Mouse (Mus musculus): ENCODE data around the gene Snrpf. TPM values are rescaled to one million over a fixed set of nuclear protein-coding genes. Genes with fewer than 3 reads are reported as not detected.
"Not testable (repeated sequence)": the region's sequence is repeated elsewhere in the genome, so short reads cannot be mapped to it uniquely, and the experiment has no call there.

Snrpf gene
- polyA plus RNA-seq, 1 experiment from 2014 or later = 107 TPM

DNA sequence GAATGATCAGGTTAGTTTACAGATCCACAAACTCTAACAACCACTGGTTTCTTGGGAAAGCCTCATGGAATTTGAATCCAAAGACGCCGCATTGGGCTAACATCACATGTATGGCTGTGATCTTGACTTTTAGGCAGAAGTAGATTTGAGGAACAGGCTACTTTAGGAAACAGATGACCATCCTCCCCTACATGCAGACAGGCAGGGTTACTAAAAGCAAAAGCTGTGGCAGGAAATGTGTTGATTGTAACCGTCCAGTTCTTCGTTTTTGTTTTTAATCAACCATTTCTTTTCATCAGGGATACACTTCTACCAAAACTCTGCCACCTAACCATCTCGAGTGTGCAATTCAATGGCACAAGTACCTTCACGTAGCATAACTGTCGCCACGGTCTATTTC lies 13.5 kb downstream of the Snrpf start:
- Histone ChIP-seq H3K27ac (replicated peaks) (no peak overlapping the region), H3K4me1 (no peaks in the 10 kb centered on the region), H3K9ac (no peak overlapping the region), H3K36me3 (no peaks in the 10 kb centered on the region), H3K4me2 (replicated peaks) (no peak overlapping the region), H3K9me3 (replicated peaks) (no peaks in the 10 kb centered on the region), H3K4me3 (replicated peaks) (no peak overlapping the region), H3K27me3 (no peaks in the 10 kb centered on the region)
- 88% methylated on average over 8 of the region's 8 CpGs for WGBS
- ATAC-seq (ENCODE audit: insufficient number of reproducible peaks, low FRiP score, low TSS enrichment, low read depth) = no peak

DNA sequence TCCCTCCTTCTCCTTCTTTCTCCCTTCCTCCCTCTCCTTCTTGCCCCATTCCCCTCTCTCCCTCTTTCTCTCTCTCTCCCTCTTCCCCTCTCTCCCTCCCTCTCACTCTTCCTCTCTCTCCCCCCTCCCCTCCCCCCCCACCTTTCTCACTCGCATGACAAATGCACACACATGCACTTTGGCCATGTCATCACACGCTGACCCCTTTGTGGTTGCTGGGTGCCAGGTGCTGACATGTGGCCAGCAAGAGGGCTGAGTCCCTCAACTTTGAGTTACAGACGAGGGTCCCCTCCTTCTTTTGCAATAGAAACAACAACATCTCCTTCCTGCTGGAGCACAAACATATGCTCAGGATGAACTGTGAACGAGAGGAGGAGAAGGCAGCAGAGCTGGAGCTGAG lies 14.5 kb downstream of the Snrpf start:
- no peak for ATAC-seq (ENCODE audit: insufficient number of reproducible peaks, low FRiP score, low TSS enrichment, low read depth)
- Histone ChIP-seq H3K9ac (no peak overlapping the region), H3K4me1 (no peaks in the 10 kb centered on the region), H3K9me3 (replicated peaks) (no peaks in the 10 kb centered on the region), H3K36me3 (no peaks in the 10 kb centered on the region), H3K27ac (replicated peaks) (no peak overlapping the region), H3K4me3 (replicated peaks) (no peak overlapping the region), H3K4me2 (replicated peaks) (no peak overlapping the region), H3K27me3 (no peaks in the 10 kb centered on the region)
- 67% methylated on average over 4 of the region's 4 CpGs for WGBS

DNA sequence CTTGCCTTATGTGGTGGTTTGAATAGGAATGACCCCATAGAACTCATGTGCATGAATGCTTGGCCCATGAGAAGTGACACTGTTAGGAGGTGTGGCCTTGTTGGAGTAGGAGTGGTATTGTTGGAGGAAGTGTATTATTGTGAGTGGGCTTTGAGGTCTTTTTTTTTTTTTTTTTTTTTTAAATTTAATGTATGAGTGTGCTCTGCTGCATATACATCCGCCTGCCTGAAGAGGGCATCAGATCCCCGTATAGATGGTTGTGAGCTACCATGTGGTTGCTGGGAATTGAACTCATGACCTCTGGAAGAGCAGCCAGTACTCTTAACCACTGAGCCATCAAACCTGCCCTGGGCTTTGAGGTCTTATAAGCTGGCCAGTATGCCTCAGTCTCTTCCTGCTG lies 17.3 kb downstream of the Snrpf start:
- Histone ChIP-seq H3K9ac (no peak overlapping the region), H3K27me3 (no peaks in the 10 kb centered on the region), H3K27ac (replicated peaks) (no peak overlapping the region), H3K36me3 (no peaks in the 10 kb centered on the region), H3K4me1 (no peaks in the 10 kb centered on the region), H3K4me3 (replicated peaks) (no peak overlapping the region), H3K9me3 (replicated peaks) (no peaks in the 10 kb centered on the region), H3K4me2 (replicated peaks) (no peak overlapping the region)
- ATAC-seq (ENCODE audit: insufficient number of reproducible peaks, low FRiP score, low TSS enrichment, low read depth) = no peak
- WGBS = 52% methylated on average over 2 of the region's 2 CpGs

DNA sequence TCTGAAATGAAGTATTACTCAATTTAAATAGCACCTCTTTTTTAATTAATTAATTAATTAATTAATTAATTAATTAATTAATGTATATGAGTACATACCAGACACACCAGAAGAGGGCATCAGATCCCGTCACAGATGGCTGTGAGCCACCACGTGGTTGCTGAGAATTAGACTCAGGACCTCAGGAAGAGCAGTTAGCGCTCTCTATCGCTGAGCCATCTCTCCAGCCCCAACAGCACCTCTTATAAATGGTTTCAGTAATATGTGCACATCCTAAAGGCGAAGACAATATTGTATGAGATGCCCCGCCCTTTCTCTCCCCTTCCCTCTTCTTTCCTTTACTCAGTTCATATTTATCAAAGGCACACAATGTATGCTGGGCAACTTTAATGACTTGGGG lies 20.8 kb downstream of the Snrpf start:
- ATAC-seq (ENCODE audit: insufficient number of reproducible peaks, low FRiP score, low TSS enrichment, low read depth) = no peak
- WGBS = 83% methylated on average over 6 of the region's 6 CpGs

DNA sequence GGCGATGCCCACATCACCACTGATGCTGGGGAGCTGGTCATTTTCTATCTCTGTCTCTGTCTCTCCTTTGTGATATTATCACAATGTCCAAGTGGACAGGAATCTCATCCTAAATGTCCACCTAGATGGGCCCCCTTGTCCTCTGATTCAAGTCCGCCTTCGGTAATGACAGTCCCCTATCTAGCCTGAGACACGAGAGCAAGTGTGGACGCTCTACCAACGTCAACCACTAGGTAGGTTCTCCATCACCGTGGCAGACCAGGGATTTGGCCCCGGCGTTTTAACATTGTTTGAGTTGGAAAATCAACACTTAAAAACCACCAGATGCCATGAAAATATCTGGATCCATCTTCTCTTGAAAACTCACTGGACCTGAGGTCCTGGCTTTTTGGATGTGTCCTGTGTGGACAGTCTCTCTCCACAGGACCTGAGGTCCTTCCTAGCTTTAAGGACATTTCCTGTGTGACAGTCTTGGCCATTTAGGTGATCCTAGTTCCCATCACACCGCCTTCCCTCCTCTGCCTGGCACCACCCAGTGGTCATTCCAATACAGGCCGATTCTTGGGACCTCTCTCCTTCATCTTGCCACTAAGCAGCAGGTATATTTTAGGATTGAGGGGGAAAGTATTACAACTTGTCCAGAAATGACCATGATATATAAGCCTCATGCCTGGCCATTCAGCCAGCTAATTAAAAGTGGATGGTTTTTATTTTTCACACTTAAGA lies 21.5 kb downstream of the Snrpf start:
- H3K9me3 ChIP-seq (replicated peaks) = no peaks in the 10 kb centered on the region
- H3K27me3 ChIP-seq = no peaks in the 10 kb centered on the region
- H3K36me3 ChIP-seq = no peaks in the 10 kb centered on the region
- WGBS = 91% methylated on average over 11 of the region's 11 CpGs
- no peak overlapping the region for H3K4me3 ChIP-seq (replicated peaks)
- ATAC-seq (ENCODE audit: insufficient number of reproducible peaks, low FRiP score, low TSS enrichment, low read depth) = no peak
- H3K27ac ChIP-seq (replicated peaks) = no peak overlapping the region
- no peak overlapping the region for H3K9ac ChIP-seq
- no peaks in the 10 kb centered on the region for H3K4me1 ChIP-seq
- H3K4me2 ChIP-seq (replicated peaks) = no peak overlapping the region

More for the DNA sequence above, 20.8 kb downstream of the Snrpf start:
- H3K36me3 ChIP-seq = no peaks in the 10 kb centered on the region
- H3K4me2 ChIP-seq (replicated peaks) = no peak overlapping the region
- H3K4me1 ChIP-seq = no peaks in the 10 kb centered on the region
- no peak overlapping the region for H3K9ac ChIP-seq
- no peaks in the 10 kb centered on the region for H3K9me3 ChIP-seq (replicated peaks)
- no peak overlapping the region for H3K4me3 ChIP-seq (replicated peaks)
- no peaks in the 10 kb centered on the region for H3K27me3 ChIP-seq
- H3K27ac ChIP-seq (replicated peaks) = no peak overlapping the region

DNA sequence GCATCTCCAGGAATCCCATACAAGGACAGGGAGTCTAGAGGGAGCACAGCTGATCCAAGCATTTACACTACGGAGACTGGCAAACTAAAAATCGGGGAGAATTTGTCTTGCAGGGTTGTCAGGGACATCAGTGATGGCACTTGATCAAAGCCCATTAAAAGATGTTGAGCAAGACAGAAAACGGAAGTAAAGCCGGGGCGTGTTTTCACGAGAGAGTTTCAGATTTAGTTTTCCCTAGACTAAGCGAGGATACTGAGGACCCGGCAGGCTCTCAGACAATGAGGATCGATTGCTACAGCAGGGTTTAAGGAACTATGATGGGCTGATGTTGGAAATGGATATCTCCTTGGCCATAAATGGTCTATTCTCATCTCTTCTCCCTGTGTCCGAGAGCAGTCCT lies 22.4 kb downstream of the Snrpf start:
- Histone ChIP-seq H3K27ac (replicated peaks) (no peak overlapping the region), H3K4me1 (no peaks in the 10 kb centered on the region), H3K27me3 (no peaks in the 10 kb centered on the region), H3K4me2 (replicated peaks) (no peak overlapping the region), H3K9ac (no peak overlapping the region), H3K4me3 (replicated peaks) (no peak overlapping the region), H3K36me3 (no peaks in the 10 kb centered on the region), H3K9me3 (replicated peaks) (no peaks in the 10 kb centered on the region)
- ATAC-seq (ENCODE audit: insufficient number of reproducible peaks, low FRiP score, low TSS enrichment, low read depth) = no peak
- 74% methylated on average over 10 of the region's 10 CpGs for WGBS

DNA sequence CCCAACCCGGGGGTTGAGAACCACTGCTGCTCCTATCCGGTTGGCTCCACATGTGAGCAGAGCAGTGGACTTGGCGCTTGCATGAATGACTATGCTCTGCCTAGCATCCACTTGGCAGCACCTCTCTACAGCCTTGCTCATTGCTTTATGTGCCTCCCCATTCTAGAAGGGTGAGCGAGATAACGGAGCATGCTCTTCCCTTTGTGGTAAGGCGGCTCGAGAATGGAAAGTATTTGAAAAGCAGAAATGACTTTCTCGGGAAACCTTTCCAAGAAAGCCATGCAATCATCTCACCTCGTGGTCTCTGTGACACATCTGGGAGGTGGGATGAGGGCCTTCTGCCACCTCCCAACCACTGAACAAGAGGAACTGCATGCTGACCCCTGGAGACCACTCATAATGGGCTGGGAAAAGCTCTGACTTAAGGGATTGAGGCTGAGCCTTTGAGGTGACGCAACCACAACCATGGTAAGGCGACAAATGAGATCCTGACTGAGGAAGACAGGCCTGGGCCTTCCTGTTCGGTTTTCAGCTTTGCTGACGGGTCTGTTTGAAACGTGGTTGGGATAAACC lies 24.9 kb downstream of the Snrpf start:
- H3K4me3 ChIP-seq (replicated peaks) = no peak overlapping the region
- ATAC-seq (ENCODE audit: insufficient number of reproducible peaks, low FRiP score, low TSS enrichment, low read depth) = no peak
- no peaks in the 10 kb centered on the region for H3K36me3 ChIP-seq
- WGBS = 83% methylated on average over 14 of the region's 14 CpGs
- H3K4me1 ChIP-seq = no peaks in the 10 kb centered on the region
- H3K27me3 ChIP-seq = no peaks in the 10 kb centered on the region
- H3K4me2 ChIP-seq (replicated peaks) = no peak overlapping the region
- H3K27ac ChIP-seq (replicated peaks) = no peak overlapping the region
- H3K9ac ChIP-seq = no peak overlapping the region
- H3K9me3 ChIP-seq (replicated peaks) = no peaks in the 10 kb centered on the region

DNA sequence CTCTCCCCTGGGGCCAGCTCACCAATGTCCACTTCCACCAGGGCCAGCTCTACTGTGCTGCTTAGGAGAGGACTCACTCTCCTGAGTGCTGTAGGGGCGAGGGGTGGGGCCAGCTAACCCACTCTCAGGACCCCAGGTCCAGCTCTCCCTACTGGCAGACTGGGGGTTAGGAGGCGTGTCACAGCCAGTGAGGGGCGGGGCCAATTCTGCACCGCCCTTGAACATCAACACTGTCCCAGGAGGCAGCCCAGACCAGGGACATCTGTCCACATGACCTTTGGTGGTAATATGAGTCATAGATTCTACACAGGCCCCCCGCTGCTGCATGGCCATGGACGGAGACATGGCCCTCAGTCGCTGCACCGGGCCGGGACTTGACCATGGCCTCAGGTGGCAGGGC lies 29.7 kb downstream of the Snrpf start:
- H3K4me2 ChIP-seq (replicated peaks) = no peak overlapping the region
- H3K4me3 ChIP-seq (replicated peaks) = no peak overlapping the region
- no peaks in the 10 kb centered on the region for H3K27me3 ChIP-seq
- H3K36me3 ChIP-seq = no peaks in the 10 kb centered on the region
- WGBS = 47% methylated on average over 9 of the region's 9 CpGs
- H3K9me3 ChIP-seq (replicated peaks) = no peaks in the 10 kb centered on the region
- H3K4me1 ChIP-seq = no peaks in the 10 kb centered on the region
- no peak for ATAC-seq (ENCODE audit: insufficient number of reproducible peaks, low FRiP score, low TSS enrichment, low read depth)
- no peak overlapping the region for H3K27ac ChIP-seq (replicated peaks)
- no peak overlapping the region for H3K9ac ChIP-seq

DNA sequence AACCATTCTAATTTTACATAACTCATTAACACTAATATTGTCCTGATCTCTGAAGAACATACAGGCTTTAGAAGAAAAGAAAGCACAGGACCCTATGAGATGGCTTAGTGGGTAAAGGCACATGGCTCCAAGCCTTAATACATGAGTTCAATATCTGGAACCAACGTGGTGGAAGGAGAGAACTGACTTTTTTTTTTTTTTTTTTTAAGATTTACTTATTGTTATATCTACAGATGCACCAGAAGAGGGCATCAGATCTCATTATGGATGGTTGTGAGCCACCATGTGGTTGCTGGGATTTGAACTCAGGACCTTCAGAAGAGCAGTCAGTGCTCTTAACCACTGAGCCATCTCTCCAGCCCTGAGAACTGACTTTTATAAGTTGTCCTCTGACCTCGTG lies 31.5 kb downstream of the Snrpf start:
- H3K4me3 ChIP-seq (replicated peaks); H3K9me3 ChIP-seq (replicated peaks); ATAC-seq (ENCODE audit: insufficient number of reproducible peaks, low FRiP score, low TSS enrichment, low read depth); H3K4me1 ChIP-seq; H3K36me3 ChIP-seq; H3K27ac ChIP-seq (replicated peaks); H3K27me3 ChIP-seq; H3K4me2 ChIP-seq (replicated peaks); H3K9ac ChIP-seq: not testable (repeated sequence)
- 67% methylated on average over 2 of the region's 2 CpGs for WGBS

DNA sequence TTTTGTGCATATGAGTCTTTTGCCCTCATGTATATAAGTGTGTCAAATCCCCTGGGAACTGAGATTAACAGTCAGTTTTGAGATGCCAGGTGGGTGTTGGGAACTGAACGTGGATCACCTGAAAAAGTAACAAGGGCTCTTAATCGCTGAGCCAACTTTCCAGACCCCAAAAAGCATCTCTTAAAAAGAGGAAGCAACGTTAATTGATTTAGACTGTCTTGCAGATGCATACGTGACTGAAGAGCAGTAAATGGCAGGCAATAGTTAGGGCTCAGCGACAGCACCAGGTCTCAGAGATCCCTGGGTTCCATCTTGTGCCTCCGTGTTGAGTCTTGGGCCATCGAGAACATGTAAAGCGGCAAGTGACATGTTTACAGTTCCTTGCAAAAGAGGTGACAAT lies 36.9 kb downstream of the Snrpf start:
- 78% methylated on average over 8 of the region's 8 CpGs for whole genome bisulfite sequencing
- Histone ChIP-seq H3K36me3 (no peaks in the 10 kb centered on the region), H3K9me3 (replicated peaks) (no peaks in the 10 kb centered on the region), H3K27me3 (no peaks in the 10 kb centered on the region), H3K4me1 (no peaks in the 10 kb centered on the region), H3K4me2 (replicated peaks) (no peak overlapping the region), H3K4me3 (replicated peaks) (no peak overlapping the region), H3K27ac (replicated peaks) (no peak overlapping the region), H3K9ac (no peak overlapping the region)
- ATAC-seq (ENCODE audit: insufficient number of reproducible peaks, low FRiP score, low TSS enrichment, low read depth) = no peak

DNA sequence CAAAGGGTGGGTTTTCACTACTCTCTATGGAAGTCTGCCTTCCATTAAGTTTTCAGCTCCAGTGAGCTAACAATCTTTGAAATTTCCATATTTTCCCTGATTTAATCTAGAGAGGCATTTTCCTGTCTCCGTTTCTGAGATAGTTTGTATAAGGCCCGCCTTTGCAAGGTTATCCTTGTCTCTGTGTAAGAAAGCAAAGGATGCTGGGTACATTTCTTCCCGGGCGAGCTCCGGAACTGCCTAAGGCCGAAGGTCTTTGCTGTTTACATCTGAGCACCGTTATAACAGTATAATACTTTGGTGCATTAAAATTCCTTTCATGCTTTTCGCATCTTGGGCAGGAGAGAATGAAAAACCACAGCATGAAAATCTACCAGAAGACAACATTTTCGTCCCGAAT lies 39.7 kb downstream of the Snrpf start:
- Histone ChIP-seq H3K4me3 (replicated peaks) (no peak overlapping the region), H3K27me3 (no peaks in the 10 kb centered on the region), H3K4me1 (no peaks in the 10 kb centered on the region), H3K9me3 (replicated peaks) (no peaks in the 10 kb centered on the region), H3K36me3 (no peaks in the 10 kb centered on the region), H3K27ac (replicated peaks) (no peak overlapping the region; the same call in 1 of the 2 replicates), H3K9ac (no peak overlapping the region), H3K4me2 (replicated peaks) (no peak overlapping the region)
- 35% methylated on average over 10 of the region's 10 CpGs for WGBS
- no peak for ATAC-seq (ENCODE audit: insufficient number of reproducible peaks, low FRiP score, low TSS enrichment, low read depth)

DNA sequence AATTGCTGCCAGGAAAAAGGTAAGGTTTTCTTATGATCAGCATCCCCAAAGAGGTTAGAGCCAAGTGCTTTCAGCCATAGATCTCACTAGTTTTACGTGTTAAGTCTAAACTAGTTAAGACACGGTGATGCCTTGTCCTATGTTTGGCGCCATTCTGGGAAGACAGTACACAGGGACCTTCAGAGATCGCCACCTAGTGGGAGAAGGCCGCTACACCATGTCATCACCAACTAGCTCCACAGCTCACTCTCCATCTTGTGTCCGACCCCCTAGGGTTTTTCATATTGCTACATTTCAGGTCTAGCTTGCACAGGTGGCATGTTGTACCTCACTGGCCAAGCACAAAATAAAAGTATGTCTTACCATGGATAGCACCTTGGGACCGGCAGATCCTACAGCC lies 40.5 kb downstream of the Snrpf start:
- Histone ChIP-seq H3K27me3 (no peaks in the 10 kb centered on the region), H3K4me2 (replicated peaks) (no peak overlapping the region), H3K27ac (replicated peaks) (no peak overlapping the region), H3K36me3 (no peaks in the 10 kb centered on the region), H3K9ac (no peak overlapping the region), H3K4me3 (replicated peaks) (no peak overlapping the region), H3K9me3 (replicated peaks) (no peaks in the 10 kb centered on the region), H3K4me1 (no peaks in the 10 kb centered on the region)
- WGBS = 15% methylated on average over 7 of the region's 7 CpGs
- no peak for ATAC-seq (ENCODE audit: insufficient number of reproducible peaks, low FRiP score, low TSS enrichment, low read depth)

All from embryonic facial prominence, embryonic 15.5 days (tissue).